Mouse (Mus musculus) kidney, postnatal 4 days (tissue): Measurements from ENCODE around the gene Agtr1b.

Source experiments
- DNase-seq, 2 experiments: peaks; one replicate each; pipeline ENCODE4 v3.0.0; 2021; ENCODE audit warnings: mixed read lengths in 2 of 2

Gene Agtr1b

DNA sequence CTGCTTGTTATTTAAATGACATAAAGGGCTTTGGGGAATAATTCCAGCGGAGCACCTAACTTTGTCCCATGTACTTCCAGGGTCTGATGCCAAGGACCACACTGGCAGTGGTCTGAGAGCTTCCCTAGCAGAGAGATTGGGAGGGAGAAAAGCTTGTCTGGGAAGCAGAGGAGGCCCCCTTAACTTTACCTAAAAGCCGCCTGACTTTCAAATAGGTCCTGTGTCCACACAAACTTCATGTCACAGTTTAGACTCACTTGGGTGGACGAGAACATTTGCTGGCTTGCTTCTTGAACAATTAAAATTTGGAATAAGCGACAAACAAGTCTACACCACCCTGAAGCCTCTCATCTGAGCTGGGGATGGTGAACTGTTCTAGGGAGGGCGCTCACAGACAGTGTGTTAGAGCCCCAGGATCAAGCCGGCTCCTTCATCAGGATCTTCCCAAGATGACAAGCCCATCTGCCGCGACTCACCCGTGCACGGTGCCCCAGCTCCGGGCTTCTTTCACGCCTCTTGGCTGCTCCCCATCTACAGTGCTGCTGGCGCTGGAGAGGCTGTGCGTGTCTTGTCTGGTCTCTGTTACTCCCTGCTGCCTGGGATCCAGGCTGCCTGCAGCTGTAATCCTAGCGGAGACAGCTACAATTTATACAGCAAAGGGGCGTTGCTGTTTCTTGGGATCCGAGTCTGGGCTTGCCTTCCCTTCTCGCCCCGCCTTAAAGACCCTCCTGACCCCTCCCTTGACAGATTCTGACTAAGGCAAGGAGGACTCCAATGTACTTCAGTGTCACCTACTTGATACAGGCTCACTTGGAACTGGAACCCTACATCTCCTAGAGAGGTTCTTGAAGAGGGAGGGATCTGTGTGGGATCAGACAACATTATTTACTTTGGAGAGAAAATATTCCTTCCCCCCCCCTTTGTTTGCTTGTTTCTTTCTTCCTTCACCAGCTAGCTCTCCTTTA lies at the start of gene Agtr1b:
Gene Agtr1b, minus strand, starts transcription at position 620 of the 965 bp plus-strand sequence.
- DNase-seq: peak; percentile 47 to 54

DNA sequence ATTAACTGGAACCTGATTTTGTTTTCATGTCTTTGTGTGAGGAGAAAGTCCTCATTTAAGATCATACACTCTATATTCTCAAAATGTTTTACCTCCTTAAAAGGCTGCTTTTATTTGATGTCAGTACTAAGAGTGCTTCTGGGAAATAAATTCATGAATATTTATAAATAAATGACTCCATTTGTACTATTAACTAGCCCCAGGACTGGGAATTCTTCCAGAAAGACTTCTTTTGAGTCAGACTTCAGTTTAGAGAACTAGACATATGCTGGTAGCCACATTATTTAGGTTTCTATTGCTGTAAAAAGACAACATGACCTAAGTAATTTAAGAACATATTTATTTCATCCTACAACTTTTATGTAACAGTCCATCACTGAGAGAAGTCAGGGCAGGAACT lies 13.4 kb downstream of the Agtr1b start:
- DNase-seq: no peak

DNA sequence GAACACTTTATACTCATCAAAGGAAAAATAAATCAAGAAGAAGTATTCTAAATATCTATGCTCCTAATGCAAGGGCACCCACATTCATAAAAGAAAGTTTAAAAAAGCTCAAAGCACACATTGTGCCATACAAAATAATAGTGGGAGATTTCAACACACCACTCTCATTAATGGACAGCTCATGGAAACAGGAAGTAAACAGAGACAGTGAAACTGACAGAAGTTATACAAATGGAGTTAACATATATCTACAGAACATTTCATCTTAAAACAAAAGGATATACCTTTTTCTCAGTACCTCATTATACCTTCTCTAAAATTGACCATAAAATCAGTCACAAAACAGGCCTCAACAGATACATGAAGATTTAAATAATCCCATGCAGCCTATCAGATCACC lies 18.8 kb downstream of the Agtr1b start:
- no peak for DNase-seq

DNA sequence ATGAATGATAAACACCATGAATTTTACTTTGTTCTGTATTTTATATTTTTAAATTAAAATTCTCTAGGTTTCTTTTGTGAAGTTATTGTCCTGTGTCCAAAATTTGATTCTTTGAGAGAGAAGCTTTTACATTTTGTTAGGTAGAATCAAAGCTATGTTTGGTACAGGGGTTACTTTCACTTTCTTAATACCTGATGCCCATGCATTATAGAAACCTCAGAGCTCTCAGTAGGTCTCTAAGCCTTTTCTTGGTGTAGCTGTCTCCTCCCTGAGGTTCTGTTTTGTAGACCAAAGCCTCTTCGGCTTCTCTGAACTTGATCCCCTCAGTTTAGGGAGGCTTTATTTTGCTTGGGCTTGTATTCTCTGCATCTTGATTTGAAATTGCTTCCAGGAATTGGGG lies 26.6 kb downstream of the Agtr1b start:
- DNase-seq: no peak

DNA sequence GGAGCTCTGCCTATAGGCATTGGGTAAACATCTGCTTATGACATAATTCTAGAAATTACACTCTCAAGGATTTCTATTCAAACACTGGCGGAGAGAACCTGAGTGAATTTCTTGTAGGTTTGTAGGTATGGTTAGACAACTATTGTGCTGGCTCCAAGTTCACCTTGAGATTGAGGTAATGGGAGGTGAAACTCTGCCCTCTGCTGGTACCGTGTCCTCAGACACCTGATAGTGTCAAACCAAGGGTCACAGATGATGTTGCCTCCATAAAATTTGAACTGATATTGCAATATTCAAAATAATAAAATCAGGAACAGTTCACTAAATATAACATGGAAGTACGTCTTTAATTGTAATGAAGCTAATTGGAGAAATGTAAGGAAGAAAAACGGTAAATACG lies 32.3 kb downstream of the Agtr1b start:
- peak; percentile 10 to 14 for DNase-seq

DNA sequence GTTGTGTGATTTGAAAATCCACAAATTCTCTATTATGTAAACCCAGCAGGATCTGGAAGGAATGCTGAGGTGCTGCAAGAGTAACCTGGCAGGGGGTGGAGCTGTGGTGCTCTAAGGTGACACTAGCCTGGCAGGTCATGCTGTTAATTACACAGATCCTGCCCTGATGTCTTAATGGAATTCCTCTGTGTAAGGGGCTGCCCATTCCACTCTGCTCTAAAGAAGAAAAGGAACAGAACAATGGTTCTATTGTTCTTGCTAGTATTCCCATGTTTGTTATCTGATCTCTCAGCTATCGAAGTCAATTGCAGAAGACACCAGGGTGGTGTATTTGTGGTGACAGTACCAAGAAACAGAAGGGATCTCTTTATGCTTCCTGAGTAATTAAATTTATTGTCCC lies 49.7 kb downstream of the Agtr1b start:
- DNase-seq: no peak

DNA sequence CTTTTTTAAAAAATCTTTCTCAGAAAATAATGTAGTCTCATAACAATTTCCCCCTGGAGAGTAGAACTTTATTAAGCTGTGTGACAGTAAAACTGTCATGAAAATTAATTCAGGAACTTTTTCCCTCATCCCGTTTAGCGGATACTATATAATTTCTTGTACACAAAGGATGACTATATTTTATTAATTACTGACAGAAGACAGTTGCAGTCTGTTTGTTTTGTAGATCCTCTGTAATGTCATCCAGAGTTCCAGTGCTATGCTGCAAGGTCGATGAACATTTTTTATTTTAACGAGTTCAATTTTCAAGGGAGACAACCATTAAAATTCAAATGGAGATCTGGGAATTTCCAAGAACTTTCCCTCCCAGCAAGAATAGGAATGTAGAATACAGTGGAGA lies 57.8 kb downstream of the Agtr1b start:
- no peak for DNase-seq

DNA sequence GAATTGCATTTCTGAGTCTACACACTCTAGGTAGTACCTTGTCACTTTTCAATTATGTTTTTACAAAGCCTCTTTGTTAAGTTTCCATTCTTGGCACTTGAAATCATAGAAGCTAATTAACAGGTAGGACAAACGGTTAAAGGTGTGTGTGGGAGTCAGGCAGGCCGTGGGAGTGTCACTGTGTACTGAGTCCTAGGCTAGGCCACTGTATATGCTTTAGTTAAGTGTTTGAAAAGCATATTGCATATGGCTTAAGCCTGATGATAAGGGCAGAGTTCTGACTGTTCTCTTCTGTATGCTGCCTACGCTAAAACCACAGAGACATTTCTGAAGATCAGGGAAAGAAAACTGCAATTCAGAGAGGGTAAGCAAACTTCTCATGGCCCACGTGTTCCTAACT lies 59.7 kb downstream of the Agtr1b start:
- no peak for DNase-seq

DNA sequence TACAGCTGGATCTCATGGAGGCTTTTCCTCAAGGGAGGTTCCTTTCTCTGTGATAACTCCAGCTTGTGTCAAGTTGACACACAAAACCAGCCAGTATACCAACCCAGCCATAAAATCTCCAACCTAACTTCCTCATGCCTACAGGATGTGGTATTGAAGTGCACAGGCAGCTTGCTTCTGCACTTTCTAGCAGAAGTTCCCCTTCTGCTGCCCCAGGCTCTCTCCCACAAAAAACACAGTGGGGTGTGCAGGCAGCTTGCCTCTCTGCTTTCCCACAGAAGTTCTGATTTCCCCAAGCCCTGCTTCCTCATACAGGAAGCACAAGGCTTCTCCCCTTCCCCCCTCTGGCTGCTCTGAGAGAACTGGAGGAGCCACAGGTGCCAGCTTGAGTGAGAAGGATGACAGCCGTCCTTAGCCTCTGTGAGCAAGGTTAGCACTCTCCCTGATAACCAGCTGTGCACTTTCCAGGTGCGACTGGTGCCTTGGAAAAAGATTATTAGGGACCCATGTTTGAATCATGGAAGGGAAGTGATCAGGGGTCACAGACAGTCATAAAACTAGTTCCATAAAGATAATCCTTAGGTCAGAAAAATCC lies 62.1 kb downstream of the Agtr1b start:
- no peak for DNase-seq

DNA sequence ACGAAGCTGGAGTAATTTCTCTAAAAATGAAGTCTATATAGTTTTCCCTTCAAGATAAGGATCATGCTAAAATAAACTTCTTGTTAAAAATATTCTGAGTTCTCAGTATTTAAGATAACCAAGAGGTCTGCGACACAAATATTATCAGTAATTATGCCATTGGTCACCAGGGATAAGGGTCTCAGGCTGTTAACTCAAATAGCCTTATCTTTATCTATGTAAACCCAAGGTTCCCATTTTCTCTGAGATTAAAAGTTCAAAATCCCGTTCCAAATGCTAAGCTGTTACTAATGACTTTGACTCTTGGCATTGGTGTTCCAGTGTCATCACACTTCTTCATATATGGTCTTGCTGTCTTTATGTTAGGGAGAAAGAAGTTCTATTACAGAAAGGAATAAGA lies 71.4 kb downstream of the Agtr1b start:
- DNase-seq: no peak

DNA sequence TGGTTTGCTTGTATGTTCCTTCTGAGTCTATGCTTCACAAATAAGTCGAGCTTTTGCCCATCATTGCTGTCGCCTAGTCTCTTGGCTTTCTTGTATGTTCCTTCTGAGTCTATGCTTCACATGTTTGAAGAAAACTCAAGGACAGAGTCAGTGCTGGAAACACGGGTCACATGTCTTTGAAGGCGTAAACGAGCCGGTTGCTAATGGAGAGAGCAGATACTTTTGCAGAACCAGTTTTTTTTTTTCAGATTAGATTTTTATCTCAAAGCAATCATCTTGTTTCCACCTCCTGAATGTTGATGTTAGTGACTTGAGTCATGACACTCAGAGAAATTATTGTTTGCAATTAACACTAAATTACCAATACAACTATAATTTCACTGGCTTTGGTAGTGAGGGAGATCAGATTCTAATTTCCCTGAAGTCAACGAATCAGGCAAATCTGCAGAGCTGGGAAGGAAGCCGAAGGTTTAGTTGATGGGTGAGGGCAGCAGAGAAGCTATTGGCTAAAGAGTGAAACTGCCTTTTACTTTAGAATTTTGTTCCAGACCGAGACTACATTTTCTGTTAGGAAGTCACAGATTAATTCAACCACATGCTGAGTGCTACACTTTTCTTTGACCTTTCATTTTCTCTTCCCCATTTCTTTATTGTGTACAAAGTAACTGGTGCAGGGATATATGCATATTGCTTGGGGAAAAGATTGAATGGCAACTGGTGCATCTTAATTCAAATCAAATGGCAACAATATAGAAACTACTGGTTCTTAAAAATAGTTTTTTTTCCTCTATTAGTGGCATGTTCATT lies 72.2 kb downstream of the Agtr1b start:
- no peak for DNase-seq

DNA sequence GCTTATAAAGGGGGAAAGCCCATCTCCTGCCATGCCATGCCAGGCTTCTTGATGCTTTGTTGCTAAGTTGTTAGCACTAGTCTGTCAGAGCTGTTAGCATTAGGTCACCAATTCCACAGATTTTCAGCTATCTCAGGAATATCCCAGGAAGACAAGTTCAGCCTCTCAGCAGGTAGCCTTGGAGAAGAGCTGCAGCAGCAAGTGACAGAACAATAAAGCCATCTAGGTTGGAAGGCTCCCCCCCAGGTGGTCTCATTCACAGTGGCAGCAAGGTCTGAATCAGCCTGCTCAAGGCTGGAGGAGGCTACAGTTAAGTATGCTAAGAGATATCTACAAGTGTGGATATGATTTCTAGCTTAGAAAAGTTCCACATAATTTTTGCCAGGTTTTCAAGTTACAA lies 75.6 kb downstream of the Agtr1b start:
- no peak for DNase-seq

DNA sequence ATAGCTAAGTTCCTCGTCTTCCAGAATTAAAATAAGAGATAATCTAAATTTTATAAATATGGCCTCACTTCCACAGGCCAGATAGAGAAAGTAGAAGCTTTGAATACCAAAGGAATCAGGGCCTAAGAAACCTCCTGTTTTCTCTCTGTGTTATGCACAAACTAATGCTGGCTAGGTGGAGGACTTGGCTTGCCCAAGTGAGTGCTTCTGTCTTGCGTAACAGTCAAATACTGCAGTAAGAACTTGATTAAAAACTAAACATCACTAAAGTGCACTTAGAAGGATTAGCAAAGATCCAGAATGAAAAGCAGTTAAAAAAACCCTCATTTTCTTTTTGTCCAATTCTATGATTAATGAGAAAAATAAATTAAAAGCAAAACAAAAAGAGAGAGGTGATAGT lies 78.2 kb downstream of the Agtr1b start:
- DNase-seq: no peak

DNA sequence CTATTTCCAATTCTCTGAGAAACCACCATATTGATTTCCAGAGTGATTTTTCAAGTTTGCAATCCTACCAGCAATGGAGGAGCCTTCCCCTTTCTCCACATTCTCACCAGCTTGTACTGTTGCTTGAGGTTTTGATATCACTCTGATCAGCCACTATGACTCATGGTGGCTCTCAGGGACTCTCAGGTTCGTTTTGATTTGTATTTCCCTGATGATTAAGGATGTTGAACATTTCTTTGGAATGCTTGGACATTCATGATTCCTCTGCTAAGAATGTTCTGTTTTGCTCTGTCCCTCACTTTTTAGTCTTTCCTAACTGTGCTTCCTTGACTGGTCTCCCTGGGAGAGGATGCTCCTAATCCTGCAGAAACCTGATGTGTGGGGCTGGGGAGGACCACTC lies 85.2 kb downstream of the Agtr1b start:
- DNase-seq: no peak

DNA sequence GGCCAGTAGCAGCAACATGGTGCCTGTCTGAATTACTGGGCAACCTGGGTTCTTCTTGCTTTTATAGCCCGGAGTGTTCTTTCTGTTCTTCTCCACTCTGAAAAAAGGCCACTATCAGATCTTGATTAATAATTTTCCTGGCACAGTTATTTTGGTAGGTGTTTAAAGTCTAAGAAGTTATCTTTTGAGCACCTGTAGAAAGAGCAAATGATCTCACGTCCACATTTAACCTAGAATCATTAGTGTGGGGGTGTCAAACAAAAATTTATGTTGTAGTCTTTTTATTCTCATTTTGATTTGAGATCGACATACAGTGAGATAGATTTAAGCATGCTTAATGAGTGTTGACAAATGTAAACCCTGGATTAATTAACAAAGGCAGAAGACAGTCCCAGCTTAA lies 91.3 kb downstream of the Agtr1b start, which contains the start of gene Cpb1:
Gene Cpb1, minus strand, starts transcription at position 101 of the 400 bp plus-strand sequence.
- no peak for DNase-seq
